Mouse (Mus musculus): Measurements from ENCODE around the gene Gys2. TPM values are rescaled to one million over a fixed set of nuclear protein-coding genes. Genes with fewer than 3 reads are reported as not detected.
A peak's percentile ranks its signal among the peaks of the same experiment; 100 is the strongest.

Gys2 gene
- total RNA-seq, 2 experiments from 2014 or later: not detected

- DNase-seq (ENCODE audit: low spot score in 2 of 2): no peak
Observed at GRCm38 (mm10) chr6:142458010-142458409, 14.9 kb downstream of the Gys2 start.

GRCm38 (mm10) chr6:142455314-142455996 is 17.5 kb downstream of the Gys2 start:
- peak in 1 of 2 experiments; percentile 4 for DNase-seq (ENCODE audit: low spot score in 2 of 2)

- no peak for DNase-seq (ENCODE audit: low spot score in 2 of 2)
Observed at GRCm38 (mm10) chr6:142453311-142453710, 19.6 kb downstream of the Gys2 start.

- DNase-seq (ENCODE audit: low spot score in 2 of 2): no peak
Observed at GRCm38 (mm10) chr6:142451381-142451780, 21.5 kb downstream of the Gys2 start.

- DNase-seq (ENCODE audit: low spot score in 2 of 2): no peak
Observed at GRCm38 (mm10) chr6:142429072-142429471, 43.8 kb downstream of the Gys2 start.

GRCm38 (mm10) chr6:142424976-142425375 is 47.9 kb downstream of the Gys2 start:
- no peak for DNase-seq (ENCODE audit: low spot score in 2 of 2)

GRCm38 (mm10) chr6:142414597-142414996 is 58.3 kb downstream of the Gys2 start:
- no peak for DNase-seq (ENCODE audit: low spot score in 2 of 2)

- no peak for DNase-seq (ENCODE audit: low spot score in 2 of 2)
Observed at GRCm38 (mm10) chr6:142413845-142414244, 59.1 kb downstream of the Gys2 start.

- no peak for DNase-seq (ENCODE audit: low spot score in 2 of 2)
Observed at GRCm38 (mm10) chr6:142412906-142413491, 59.9 kb downstream of the Gys2 start, which contains the start of gene Spx. Spx (plus strand) TSS chr6:142413441.

- no peak for DNase-seq (ENCODE audit: low spot score in 2 of 2)
Observed at GRCm38 (mm10) chr6:142411140-142411539, 61.8 kb downstream of the Gys2 start.

- no peak for DNase-seq (ENCODE audit: low spot score in 2 of 2)
Observed at GRCm38 (mm10) chr6:142395756-142396155, 77.2 kb downstream of the Gys2 start.

- peak in 1 of 2 experiments; percentile 9 for DNase-seq (ENCODE audit: low spot score in 2 of 2)
Observed at GRCm38 (mm10) chr6:142394669-142395068, 78.2 kb downstream of the Gys2 start.

GRCm38 (mm10) chr6:142392312-142392711 is 80.6 kb downstream of the Gys2 start:
- no peak for DNase-seq (ENCODE audit: low spot score in 2 of 2)

- DNase-seq (ENCODE audit: low spot score in 2 of 2): no peak
Observed at GRCm38 (mm10) chr6:142389101-142389500, 83.8 kb downstream of the Gys2 start.

- no peak for DNase-seq (ENCODE audit: low spot score in 2 of 2)
Observed at GRCm38 (mm10) chr6:142387755-142388271, 85.1 kb downstream of the Gys2 start.

GRCm38 (mm10) chr6:142387011-142387754 is 85.7 kb downstream of the Gys2 start, which contains the start of the genes Recql and Golt1b:
Recql (minus strand) TSS chr6:142387087.
Golt1b (plus strand) TSS chr6:142387221.
- DNase-seq (ENCODE audit: low spot score in 2 of 2): peak; percentile 98 to 99

- no peak for DNase-seq (ENCODE audit: low spot score in 2 of 2)
Observed at GRCm38 (mm10) chr6:142386285-142387010, 86.5 kb downstream of the Gys2 start.

GRCm38 (mm10) chr6:142384521-142384920 is 88.4 kb downstream of the Gys2 start:
- no peak for DNase-seq (ENCODE audit: low spot score in 2 of 2)

GRCm38 (mm10) chr6:142381615-142382014 is 91.3 kb downstream of the Gys2 start:
- no peak for DNase-seq (ENCODE audit: low spot score in 2 of 2)

GRCm38 (mm10) chr6:142379961-142380360 is 92.9 kb downstream of the Gys2 start:
- no peak for DNase-seq (ENCODE audit: low spot score in 2 of 2)

Data from left cerebral cortex, adult 18-20 months (tissue).